Mouse (Mus musculus) layer of hippocampus, adult 9-11 months (tissue): ENCODE results near the gene Ccn1.

Experiments
- DNase-seq: peaks from one replicate; pipeline ENCODE4 v3.0.0; 2022

Ccn1 gene

DNA sequence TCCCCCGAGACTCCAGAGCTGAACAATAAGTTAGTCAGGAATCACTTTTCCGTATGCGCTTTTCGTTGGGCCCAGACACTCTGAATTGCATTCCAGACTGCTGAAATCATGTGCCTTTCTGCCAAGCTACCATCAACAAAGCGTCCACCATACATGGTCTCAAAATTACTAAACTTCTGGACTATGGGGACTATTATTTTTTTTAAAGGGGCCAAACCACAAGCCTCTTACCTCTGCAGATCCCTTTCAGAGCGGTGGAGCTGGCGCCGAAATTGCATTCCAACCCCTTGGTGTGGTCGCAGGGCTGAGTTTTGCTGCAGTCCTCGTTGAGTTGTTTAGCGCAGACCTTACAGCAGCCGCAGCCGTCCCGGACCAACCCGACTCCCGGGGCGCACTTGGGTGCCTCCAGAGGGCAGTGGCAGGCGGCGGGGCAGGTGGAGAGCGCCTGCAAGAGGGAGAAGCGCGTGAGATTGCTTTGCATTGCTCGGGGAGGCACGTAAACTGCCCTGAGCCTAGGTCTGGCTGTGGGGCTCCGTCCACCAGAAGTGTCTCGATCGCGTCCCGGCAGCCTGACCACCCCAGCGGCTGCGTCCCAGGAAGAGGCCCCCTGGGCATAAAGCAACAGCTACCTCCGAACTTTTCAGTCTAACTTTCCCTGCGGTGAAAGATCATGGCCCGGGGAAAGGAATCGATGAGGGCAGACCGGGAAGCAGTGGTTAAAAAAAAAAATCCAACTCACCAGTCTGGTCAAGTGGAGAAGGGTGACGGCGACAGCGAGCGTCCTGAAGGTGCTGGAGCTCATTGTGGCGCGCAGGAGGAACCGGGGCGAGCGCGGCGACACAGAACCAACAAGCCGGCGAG, 560 bp downstream of the Ccn1 start:
- DNase-seq: no peak

DNA sequence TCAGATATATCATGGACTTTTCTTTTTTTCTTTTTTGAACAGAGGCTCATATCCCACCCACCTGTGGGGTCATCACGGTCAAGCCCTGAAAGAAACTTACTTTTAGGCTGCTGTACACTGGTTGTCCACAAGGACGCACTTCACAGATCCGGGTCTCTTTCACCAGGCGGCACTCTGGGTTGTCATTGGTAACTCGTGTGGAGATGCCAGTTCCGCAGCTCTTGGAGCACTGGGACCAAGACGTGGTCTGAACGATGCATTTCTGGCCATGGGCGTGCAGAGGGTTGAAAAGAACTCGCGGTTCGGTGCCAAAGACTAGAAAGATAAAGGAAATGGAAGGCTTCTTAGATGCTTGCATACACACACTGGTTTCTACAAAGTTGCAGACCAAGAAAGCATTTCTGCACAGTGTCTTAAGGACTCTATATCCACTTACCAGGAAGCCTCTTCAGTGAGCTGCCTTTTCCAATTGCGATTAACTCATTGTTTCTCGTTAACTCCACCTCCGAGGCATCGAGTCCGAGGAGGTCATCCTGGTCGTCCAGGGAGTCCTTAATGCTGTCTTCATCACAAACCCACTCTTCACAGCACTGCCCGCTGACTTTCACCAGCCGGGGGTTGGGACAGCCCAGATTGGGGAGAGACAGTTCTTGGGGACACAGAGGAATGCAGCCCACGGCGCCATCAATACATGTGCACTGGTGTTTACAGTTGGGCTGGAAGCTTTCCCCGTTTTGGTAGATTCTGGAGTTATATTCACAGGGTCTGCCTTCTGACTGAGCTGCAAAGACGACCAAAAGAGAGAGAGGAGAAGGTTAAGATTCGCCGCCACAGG, 1.5 kb downstream of the Ccn1 start:
- no peak for DNase-seq

DNA sequence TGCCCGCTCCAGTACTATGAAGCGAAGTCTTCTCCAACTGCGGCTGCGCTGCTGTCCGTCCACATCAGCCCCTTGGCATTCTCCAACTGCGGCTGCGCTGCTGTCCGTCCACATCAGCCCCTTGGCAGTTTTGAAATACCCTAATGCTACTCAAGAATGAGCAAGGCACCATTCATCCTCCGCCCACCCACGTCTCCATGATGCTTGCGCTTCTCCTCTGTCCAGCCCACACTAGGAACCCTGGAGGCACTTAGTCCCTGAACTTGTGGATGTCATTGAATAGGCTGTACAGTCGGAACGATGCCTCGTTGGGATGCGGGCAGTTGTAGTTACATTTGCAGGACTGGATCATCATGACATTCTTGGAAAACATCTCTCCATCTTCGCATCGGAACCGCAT, 2.4 kb downstream of the Ccn1 start:
- no peak for DNase-seq

DNA sequence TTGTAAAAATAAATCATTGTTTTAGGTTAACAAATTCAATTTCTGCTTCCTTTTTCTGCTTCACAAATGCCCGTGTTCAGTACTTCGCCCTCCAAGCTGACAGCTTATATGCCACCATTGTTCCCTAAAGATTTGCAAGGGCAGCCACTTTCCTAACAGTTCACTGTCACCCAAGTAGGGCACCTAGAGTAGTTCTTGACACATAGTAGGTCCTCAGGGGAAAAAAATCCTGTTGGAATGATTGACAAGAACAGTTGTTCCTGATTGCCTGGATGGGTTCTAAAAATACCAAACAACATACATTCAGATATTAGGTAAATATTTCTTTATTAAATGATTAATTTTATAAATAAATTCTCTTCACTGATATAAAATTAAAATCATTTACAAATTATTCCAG, 3.1 kb downstream of the Ccn1 start:
- no peak for DNase-seq

DNA sequence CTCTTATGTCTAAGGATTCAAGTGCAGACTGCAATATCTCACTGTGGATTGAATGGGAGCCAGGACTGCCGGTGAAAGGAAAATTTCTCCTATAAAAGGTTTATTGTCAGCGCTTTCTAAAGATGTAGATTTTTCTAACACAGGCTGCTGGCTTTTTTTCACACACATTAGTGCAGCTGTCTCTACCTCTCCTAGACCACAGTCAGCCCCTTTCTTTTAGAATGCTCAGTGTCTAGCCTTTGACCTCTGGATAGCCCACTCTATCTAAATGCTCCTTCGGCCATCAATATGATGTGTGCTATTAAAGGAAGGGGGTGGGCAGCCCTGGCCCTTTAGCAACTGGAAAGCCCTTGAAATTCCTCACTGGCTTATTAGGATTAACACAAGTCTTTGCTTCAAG, 3.8 kb downstream of the Ccn1 start:
- no peak for DNase-seq

DNA sequence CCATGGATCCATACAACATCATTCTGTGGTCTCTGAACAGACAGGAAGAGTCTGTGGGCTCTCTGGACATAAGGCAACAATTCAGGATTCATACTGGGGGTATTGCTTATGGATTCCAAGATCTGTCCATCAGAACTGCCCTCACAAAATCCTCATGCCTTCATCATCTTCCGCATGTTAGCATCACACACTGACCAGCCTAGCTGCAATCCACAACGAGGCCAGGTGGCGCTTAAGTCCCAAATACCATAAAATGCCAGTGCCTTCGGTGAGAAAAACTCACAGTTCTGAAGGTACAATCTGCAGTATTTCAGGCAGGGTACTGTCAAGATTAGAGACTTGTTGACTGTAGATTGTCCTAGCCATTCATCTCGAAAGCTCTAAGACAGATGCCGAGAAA, 4.3 kb downstream of the Ccn1 start:
- DNase-seq: no peak

DNA sequence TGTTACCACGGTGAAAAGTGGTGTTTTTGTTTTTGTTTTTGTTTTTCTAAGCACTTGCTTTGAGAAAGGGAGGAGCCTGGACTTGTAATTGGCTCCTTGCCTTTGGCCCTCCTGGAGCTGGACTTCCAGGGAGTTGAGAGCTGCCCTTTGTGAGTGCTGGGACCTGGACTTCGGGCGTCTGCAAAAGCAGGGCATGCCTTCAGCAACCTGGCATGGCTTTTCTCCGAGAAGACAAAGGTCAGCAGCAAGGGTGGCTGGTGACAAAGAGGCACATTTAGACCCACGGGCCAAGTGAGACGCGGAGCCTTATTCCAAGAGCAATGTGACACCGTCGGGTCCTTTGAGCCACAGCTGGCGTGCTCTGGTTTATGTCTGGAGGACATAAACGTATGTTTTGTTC, 6.9 kb downstream of the Ccn1 start:
- no peak for DNase-seq

DNA sequence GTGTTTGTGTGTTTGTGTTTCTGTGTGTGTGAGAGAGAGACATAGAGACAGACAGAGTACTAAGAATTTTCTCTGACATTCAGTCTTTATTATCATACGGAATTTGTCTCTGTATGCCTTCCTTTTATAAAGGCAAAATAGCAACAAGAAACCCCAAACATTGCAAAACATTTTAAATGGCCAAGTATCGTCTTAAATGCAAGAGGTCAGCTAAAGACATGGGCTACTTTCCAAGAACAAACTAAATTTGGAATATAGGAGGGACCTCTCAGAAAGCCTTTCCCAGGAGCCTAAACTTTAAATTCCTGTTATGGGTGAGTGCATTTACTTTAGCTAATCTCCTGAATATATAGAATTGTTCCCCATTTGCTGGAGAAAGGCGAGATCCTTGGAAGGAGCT, 7.9 kb downstream of the Ccn1 start:
- no peak for DNase-seq

DNA sequence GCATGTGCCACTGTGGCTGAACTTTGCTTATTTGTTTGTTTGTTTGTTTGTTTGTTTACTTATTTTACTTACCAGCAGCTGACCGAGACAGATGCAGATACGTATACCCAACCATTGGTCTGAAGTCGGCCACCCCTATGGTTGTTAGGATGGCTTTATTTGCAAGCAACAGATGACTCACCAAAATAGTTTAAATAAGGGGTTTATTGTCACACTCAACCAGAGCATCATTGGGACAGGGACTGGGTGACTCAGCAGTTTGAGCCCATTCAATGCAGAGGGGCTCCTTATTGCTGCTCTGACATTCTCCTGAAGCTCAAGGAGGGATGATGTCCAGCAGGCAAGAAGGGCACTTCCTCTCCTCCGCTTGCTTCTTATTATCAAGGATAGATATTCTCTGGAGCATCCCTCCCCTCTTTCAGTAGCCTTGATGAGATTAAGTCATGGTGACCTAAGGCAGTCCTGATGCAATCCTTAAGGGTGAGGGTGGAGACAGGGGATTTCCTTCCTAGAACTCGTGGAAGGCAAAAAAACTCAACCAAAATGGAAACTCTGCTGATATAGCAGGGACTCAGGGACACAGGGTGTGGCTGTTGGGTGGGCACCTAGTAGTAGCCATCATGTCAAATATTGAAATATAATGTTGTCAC, 8.6 kb downstream of the Ccn1 start:
- no peak for DNase-seq

DNA sequence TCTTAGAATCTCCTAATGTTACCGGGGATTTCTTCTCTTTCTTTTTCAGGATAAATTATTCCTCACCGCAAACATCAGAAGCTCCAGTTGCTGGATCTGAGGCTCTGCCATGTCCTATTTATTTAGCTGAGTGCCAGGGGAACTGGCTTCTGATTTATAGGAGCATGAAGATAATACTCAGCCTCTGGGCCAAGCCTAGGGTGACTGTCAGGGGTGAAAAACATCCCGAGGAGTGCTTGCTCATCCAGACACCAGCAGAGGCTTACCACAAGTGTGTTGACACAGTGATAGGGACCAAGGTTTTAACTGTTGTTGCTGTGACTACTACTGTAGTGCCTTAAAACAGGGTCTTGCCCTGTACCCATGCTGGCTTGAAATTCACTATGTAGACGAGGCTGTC, 9.2 kb downstream of the Ccn1 start:
- DNase-seq: no peak

DNA sequence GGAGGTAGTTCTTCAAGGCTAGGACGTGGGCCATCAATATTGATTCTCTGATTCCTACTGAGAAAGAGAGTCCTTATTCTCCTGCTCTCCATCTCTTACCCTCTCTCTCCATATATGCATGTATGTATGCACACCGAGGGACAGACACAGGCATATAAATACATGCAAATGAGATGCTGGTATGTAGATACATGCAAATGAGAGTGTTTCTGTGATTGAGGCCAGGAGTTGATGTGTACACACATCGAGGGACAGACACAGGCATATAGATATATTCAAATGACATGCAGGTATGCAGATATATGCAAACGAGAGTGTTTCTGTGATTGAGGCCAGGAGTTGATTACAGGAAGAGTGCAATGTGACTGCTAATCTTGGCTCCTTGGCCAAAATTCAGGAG, 9.6 kb downstream of the Ccn1 start:
- DNase-seq: no peak

DNA sequence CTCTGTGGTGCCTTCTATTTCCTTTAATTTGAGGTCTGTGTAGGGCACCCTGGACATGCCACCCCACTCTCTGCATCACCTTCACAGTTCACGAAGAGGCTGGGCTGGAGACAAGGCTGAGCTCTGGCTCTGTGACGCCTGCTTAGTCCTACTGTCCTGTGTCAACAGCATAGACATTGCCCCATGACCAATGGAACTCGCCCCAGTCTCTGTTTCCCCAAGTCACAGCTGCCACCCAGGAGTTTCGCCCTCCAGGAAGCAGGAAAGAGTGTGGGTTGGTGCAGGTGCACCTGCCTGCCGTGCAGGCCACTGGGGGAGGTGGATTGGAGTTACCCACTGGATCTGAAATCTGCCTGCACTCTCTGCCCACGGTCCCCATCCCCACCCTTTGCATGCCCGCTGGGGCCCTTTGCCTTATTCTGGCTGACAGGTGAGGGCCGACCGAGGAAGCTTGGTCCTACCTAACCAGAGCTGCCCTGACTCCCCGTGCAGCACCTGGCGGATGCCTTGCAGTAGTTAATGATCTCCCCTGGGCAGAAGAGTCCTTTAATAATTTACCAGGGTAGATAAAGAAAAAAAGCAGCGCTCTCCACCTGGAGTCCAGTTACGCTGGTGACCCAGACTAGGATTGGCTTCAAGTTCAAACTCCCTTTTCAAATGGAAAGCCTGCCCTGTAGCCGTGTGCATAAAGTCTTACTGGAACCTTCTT, 15.6 kb downstream of the Ccn1 start:
- DNase-seq: no peak

DNA sequence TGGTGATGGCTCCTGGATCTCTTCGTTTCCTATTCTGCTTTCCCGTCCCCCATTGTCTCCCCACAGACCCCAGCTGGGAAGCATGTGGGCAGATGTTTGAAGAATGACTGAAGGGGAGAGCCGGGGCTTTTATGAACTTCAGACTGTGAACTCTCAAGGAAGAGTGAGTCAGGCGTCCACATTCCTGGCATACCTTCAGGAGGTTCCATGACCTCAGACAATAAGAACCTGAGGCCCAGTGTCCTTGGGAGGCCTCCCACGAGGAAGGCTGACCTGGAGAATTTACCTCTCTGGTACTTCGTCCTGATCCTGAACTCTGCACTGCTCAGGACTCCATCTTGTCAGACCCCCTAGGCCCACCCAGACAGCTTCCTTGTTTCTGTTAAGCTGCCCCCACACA, 16.9 kb downstream of the Ccn1 start:
- no peak for DNase-seq

DNA sequence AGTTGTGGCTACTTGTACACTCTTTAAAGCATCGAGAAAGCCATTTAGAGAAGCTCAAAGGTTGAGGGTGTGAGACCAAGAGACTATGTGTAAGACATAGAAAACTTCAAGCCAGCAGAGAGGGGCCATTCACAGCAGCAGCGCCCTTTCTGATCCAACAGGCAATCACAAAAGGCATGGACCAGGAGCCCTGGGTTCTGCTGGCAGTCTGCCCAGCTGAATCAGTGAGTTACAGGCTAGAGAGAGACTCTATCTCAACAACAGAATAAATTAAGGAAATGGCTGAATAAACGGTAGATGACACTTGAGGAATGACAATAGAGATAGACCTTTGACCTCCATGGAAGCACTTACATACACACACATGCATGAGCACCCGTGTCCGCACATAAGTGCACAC, 21.1 kb downstream of the Ccn1 start:
- no peak for DNase-seq

DNA sequence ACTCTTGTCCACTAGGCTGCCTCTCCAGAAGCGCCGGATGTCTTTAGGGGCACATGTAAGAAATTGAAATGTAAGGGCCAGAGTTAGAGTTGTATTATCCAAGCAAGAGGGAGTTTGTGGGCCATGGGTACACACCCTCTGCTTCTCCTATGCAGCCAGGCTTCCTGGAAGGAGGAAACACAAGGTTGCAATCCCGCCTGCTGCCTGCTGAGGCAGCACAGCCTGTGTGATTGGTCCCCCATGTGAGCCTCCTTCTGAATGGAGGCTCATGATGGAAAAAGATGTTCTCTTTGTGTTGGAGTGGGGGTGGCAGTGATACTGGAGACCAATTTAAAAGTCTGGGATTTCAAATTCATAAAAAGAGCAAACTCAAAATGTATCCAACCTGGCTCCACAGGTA, 22.0 kb downstream of the Ccn1 start:
- no peak for DNase-seq

DNA sequence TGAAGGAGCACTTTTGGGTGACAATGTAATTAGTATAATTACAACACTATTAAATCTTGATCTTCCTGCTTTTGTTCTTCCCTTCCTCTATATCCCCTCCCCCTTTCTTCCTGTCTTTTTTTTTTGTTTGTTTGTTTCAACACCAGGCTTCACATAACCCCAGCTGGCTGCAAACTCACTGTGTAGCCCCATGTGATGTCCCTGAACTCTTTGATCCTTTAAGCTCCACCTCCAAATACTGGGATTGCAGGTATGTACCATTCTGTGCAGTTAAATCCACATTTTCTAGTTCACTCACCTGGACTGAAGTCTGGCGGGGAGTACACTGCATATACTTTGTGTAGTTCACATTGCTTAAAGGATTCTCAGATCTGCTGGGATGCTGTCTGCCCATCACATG, 23.7 kb downstream of the Ccn1 start:
- no peak for DNase-seq

DNA sequence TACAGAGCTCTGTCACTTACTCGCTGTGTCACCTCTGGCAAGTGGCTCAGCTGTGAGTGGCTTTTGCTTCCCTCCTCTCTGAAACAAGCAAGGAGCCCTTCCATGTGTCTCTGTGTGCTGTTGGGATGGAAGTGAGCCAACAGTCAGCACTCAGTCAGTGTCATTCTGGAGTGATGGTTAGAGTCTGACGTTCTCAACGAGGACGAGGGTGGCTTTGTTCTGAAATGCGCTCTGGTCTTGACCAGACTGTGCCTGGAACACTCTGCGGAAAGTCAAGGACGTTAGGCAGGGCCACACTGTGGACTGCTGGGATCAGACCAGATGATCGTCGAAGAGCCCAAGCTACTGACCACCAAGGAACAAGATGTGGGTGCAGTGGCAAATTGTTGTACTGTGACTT, 24.2 kb downstream of the Ccn1 start:
- DNase-seq: no peak

DNA sequence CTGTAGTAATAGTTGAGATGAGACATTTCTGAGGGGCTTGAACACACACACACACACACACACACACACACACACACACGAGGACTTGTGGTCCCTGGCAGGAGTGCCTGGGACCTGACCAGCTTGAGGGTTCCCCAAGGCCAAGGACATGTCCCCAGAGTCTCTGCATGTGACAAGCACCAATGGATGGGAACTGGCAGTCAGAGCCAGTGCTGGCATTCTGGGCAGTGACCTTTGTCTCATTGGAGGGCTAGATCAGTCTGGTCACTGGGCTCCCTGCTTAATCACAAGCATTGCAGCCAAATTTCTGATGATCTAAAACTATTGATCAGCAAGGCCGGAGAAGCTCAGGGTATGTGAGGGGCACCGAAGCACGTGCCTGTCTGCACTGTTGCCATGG, 25.0 kb downstream of the Ccn1 start:
- no peak for DNase-seq

DNA sequence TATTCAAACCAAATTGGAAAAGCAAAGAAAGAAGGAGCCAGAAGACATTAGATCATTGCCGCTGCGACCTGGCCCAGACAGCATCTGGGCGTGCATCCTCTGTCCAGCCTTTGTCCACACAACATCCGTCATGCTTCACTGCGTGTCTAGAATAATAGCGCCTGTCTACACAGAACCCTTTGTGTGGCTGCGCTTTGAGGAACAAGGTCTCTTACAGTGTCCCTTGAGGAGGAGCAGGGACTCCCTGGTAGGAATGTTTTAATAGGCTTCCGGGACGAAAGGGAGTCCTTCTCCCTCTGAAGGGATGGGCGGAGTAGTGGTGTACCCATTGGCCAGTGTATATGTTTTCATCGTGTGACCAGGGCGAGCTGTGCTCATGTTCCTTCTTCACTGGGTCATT, 26.7 kb downstream of the Ccn1 start:
- DNase-seq: no peak

DNA sequence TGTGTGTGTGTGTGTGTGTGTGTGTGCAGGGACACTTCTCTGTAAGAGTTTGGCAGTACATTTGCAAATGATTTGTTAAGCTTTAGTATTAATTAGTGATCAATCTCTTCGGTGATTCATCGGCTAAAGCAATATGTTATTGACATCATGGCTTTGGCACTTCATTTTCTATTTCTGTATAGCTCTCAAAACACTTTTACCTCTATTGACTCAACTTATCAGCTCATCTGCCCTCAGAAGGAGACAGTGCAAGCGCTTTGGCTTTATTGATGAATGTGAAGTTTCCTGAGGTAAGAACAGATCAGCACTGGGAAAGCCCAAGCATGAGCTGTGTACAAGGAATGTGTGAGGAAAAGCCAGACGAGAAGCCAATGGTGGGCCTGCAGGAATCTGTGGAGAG, 28.6 kb downstream of the Ccn1 start:
- no peak for DNase-seq

DNA sequence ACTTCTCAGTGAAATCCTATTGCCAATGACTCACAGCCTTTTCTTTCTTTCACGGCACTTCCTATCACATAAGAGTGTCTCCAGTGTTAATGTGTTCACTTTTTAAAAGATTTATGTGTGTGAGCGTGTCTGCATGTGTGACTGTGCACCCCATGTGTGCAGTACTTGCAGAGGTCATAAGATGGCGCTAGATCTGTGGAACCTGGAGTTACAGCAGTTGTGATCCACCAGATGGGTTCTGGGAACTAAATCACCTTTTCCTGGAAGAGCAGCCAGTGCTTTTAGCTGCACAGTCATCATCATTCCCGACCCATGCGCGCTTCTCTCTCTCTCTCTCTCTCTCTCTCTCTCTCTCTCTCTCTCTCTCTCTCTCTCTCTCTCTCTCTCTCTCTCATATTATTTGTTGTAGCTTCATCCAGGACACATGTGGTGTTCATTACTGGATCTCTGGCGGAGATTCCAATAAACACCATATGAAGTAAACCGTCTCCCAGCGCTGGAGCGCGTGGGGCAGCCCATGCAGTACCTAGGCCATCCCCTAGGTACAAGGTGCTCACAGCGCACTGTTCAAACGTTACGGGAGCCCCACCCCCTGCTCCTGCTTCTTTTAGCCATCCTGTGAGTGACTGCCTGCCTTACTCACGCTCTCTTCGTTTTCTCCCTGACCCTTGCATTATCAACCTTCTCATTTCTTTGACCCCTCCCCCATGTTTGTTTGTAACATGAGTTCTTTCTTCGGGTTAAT, 30.0 kb downstream of the Ccn1 start:
- no peak for DNase-seq

DNA sequence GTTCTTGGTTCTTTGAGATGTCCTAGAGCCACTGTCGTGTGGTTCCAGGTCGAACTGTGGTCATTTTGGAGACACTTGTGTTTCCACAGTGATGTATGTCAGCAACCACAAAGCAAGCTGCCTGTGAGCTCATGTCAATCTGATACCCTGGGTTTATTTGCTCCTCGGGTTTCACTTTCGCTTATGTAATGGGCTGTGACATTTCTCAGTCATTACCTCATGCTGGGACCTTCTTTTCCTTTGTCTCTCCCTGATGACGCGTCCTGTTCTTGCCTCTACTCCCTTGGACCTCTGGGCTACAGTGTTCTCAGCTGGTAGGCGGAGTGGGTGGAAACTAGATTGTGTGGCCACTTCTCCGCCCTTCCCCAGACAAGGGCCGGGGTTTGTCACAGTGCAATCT, 31.5 kb downstream of the Ccn1 start:
- no peak for DNase-seq
